Mouse (Mus musculus) liver, embryonic 12.5 days (tissue): ENCODE data around the gene Trmt2a. TPM values are rescaled to one million over a fixed set of nuclear protein-coding genes. Genes with fewer than 3 reads are reported as not detected.
A peak's percentile ranks its signal among the peaks of the same experiment; 100 is the strongest.

Source experiments
- ATAC-seq: fragments of 200-750 bp; cut with Nextera tagmentation; 2 replicates; pipeline ENCODE4 v1.8.0; 2017; ENCODE audit warnings: moderate number of reproducible peaks, mild to moderate bottlenecking, moderate library complexity
- H3K27ac ChIP-seq: fragments of 300-500 bp; sonication (generic); 2 replicates; pipeline ENCODE4 v1.5.1; 2016; ENCODE audit warnings: mild to moderate bottlenecking
- H3K27me3 ChIP-seq: fragments of 300-500 bp; sonication (generic); replicated peaks from 2 replicates; pipeline ENCODE4 v1.6.1; 2016; ENCODE audit warnings: mild to moderate bottlenecking, moderate library complexity
- H3K36me3 ChIP-seq: fragments of 300-500 bp; sonication (generic); 2 replicates; pipeline ENCODE4 v1.6.1; 2016; ENCODE audit warnings: mild to moderate bottlenecking, moderate library complexity
- H3K4me1 ChIP-seq: fragments of 300-500 bp; sonication (generic); 2 replicates; pipeline ENCODE4 v1.6.1; 2016
- H3K4me2 ChIP-seq: fragments of 300-500 bp; sonication (generic); 2 replicates; pipeline ENCODE4 v1.6.1; 2016; ENCODE audit warnings: mild to moderate bottlenecking, moderate library complexity
- H3K4me3 ChIP-seq: fragments of 300-500 bp; sonication (generic); 2 replicates; pipeline ENCODE4 v1.5.1; 2016; ENCODE audit warnings: mild to moderate bottlenecking, moderate library complexity
- H3K9ac ChIP-seq: fragments of 300-500 bp; sonication (generic); 2 replicates; pipeline ENCODE4 v1.6.1; 2016; ENCODE audit warnings: mild to moderate bottlenecking, moderate library complexity
- H3K9me3 ChIP-seq: fragments of 300-500 bp; sonication (generic); replicated peaks from 2 replicates; pipeline ENCODE4 v1.6.1; 2016; ENCODE audit warnings: mild to moderate bottlenecking, moderate library complexity
- WGBS: fragments of 180-500 bp; shearing (Covaris S2); methylation state at CpG from one replicate; pipeline ENCODE4 v1.1.7; 2016; ENCODE audit not compliant: insufficient replicate concordance; 5-methylcytosine and 5-hydroxymethylcytosine counted together
- polyA plus RNA-seq: library from polyadenylated mRNA; unstranded; fragments of >200 nt; fragmentation: Nextera tagmentation; extraction: Ambion mirVana; gene quantifications from 2 replicates; pipeline ENCODE4 v1.2.1, GENCODE M21; 2016

The Trmt2a gene
- polyA plus RNA-seq, 1 experiment from 2014 or later = 96.5 TPM

- WGBS = 22% methylated on average over 13 of the region's 13 CpGs
- peaks cover 60% of the 10 kb centered on the region for H3K4me1 ChIP-seq
- H3K9ac ChIP-seq = peak overlapping the region; percentile 71
- peaks cover 36% of the 10 kb centered on the region for H3K27me3 ChIP-seq
- H3K9me3 ChIP-seq = no peaks in the 10 kb centered on the region
- peak overlapping the region; percentile 80 for H3K4me2 ChIP-seq
- 0 out of 2 replicates have a peak overlapping the region, but pooled peaks have one; percentile 17 for H3K27ac ChIP-seq
- H3K4me3 ChIP-seq = peak overlapping the region; percentile 65
- ATAC-seq = no peak
- H3K36me3 ChIP-seq = peaks cover 14% of the 10 kb centered on the region
These were observed 14.4 kb upstream of the Trmt2a start for GRCm38 (mm10) chr16:18233919-18234670.

GRCm38 (mm10) chr16:18234671-18235388, 13.6 kb upstream of the Trmt2a start, which contains the start of gene Zdhhc8:
Gene Zdhhc8, minus strand, starts transcription at chr16:18235136.
- peak within 1 kb of the TSS; percentile 71 for H3K9ac ChIP-seq
- H3K27ac ChIP-seq = peak within 1 kb of the TSS; percentile 17
- H3K4me2 ChIP-seq = peak within 1 kb of the TSS; percentile 80
- under 1% methylated on average over 78 of the region's 79 CpGs for WGBS
- H3K36me3 ChIP-seq = peaks cover 21% of the 10 kb centered on the region
- peak; percentile 32; the same call in 1 of the 2 replicates for ATAC-seq
- peaks cover 56% of the 10 kb centered on the region for H3K4me1 ChIP-seq
- H3K4me3 ChIP-seq = peak within 1 kb of the TSS; percentile 65
- H3K9me3 ChIP-seq = no peaks in the 10 kb centered on the region
- peaks cover 36% of the 10 kb centered on the region for H3K27me3 ChIP-seq

GRCm38 (mm10) chr16:18235389-18236065, 13.0 kb upstream of the Trmt2a start:
- WGBS = 11% methylated on average over 19 of the region's 19 CpGs
- H3K4me1 ChIP-seq = peaks cover 49% of the 10 kb centered on the region
- H3K27ac ChIP-seq = peak overlapping the region; percentile 16
- peak overlapping the region; percentile 80 for H3K4me2 ChIP-seq
- H3K27me3 ChIP-seq = peaks cover 36% of the 10 kb centered on the region
- peak; percentile 18 for ATAC-seq
- peak overlapping the region; percentile 71 for H3K9ac ChIP-seq
- peak overlapping the region; percentile 65 for H3K4me3 ChIP-seq
- H3K9me3 ChIP-seq = no peaks in the 10 kb centered on the region
- H3K36me3 ChIP-seq = peaks cover 28% of the 10 kb centered on the region

- Histone ChIP-seq H3K9me3 (no peaks in the 10 kb centered on the region), H3K27ac (no peak overlapping the region), H3K27me3 (peaks cover 36% of the 10 kb centered on the region), H3K9ac (no peak overlapping the region), H3K4me3 (no peak overlapping the region), H3K4me1 (peaks cover 44% of the 10 kb centered on the region), H3K36me3 (peaks cover 42% of the 10 kb centered on the region), H3K4me2 (no peak overlapping the region)
- WGBS = 63% methylated on average over 7 of the region's 7 CpGs
- ATAC-seq = peak; percentile 46; the same call in 1 of the 2 replicates
These were observed 11.6 kb upstream of the Trmt2a start for GRCm38 (mm10) chr16:18236676-18237501.

- no peak overlapping the region for H3K4me2 ChIP-seq
- WGBS = 91% methylated on average over 10 of the region's 10 CpGs
- no peaks in the 10 kb centered on the region for H3K9me3 ChIP-seq
- peaks cover 19% of the 10 kb centered on the region for H3K4me1 ChIP-seq
- no peak for ATAC-seq
- peaks cover 1% of the 10 kb centered on the region for H3K27me3 ChIP-seq
- H3K36me3 ChIP-seq = peaks cover 89% of the 10 kb centered on the region
- no peak overlapping the region for H3K4me3 ChIP-seq
- no peak overlapping the region for H3K27ac ChIP-seq
- H3K9ac ChIP-seq = no peak overlapping the region
These were observed 6.9 kb upstream of the Trmt2a start for GRCm38 (mm10) chr16:18241581-18241980.

GRCm38 (mm10) chr16:18247521-18248399, 719 bp upstream of the Trmt2a start:
- H3K27ac ChIP-seq = peak overlapping the region; percentile 89
- H3K4me3 ChIP-seq = peak overlapping the region; percentile 94
- no peaks in the 10 kb centered on the region for H3K9me3 ChIP-seq
- peak overlapping the region; percentile 92 for H3K4me2 ChIP-seq
- H3K4me1 ChIP-seq = peaks cover 51% of the 10 kb centered on the region
- peaks cover 76% of the 10 kb centered on the region for H3K36me3 ChIP-seq
- no peaks in the 10 kb centered on the region for H3K27me3 ChIP-seq
- under 1% methylated on average over 33 of the region's 33 CpGs for WGBS
- H3K9ac ChIP-seq = peak overlapping the region; percentile 95
- no peak for ATAC-seq

GRCm38 (mm10) chr16:18249364-18249967, 987 bp downstream of the Trmt2a start:
- Histone ChIP-seq H3K9ac (peak overlapping the region; percentile 95), H3K4me2 (peak overlapping the region; percentile 92), H3K4me1 (peaks cover 51% of the 10 kb centered on the region), H3K9me3 (no peaks in the 10 kb centered on the region), H3K4me3 (peak overlapping the region; percentile 94), H3K27ac (peak overlapping the region; percentile 90), H3K36me3 (peaks cover 76% of the 10 kb centered on the region), H3K27me3 (no peaks in the 10 kb centered on the region)
- ATAC-seq = peak; percentile 10
- WGBS = 3% methylated on average over 27 of the region's 27 CpGs

GRCm38 (mm10) chr16:18250231-18250630, 1.8 kb downstream of the Trmt2a start:
- no peak for ATAC-seq
- peaks cover 51% of the 10 kb centered on the region for H3K4me1 ChIP-seq

GRCm38 (mm10) chr16:18250828-18251790, 2.6 kb downstream of the Trmt2a start:
- ATAC-seq = no peak
- Histone ChIP-seq H3K9ac (peak overlapping the region; percentile 95), H3K9me3 (no peaks in the 10 kb centered on the region), H3K4me1 (peaks cover 45% of the 10 kb centered on the region), H3K27ac (peak overlapping the region; percentile 90; the same call in 1 of the 2 replicates), H3K27me3 (no peaks in the 10 kb centered on the region), H3K36me3 (peaks cover 76% of the 10 kb centered on the region), H3K4me2 (peak overlapping the region; percentile 92), H3K4me3 (peak overlapping the region; percentile 94)
- WGBS = 77% methylated on average over 10 of the region's 10 CpGs

More at GRCm38 (mm10) chr16:18250231-18250630, 1.8 kb downstream of the Trmt2a start:
- no peaks in the 10 kb centered on the region for H3K27me3 ChIP-seq
- peaks cover 76% of the 10 kb centered on the region for H3K36me3 ChIP-seq
- H3K9me3 ChIP-seq = no peaks in the 10 kb centered on the region
- WGBS = 57% methylated on average over 4 of the region's 4 CpGs
- peak overlapping the region; percentile 90 for H3K27ac ChIP-seq
- H3K9ac ChIP-seq = peak overlapping the region; percentile 95
- H3K4me2 ChIP-seq = peak overlapping the region; percentile 92
- peak overlapping the region; percentile 94 for H3K4me3 ChIP-seq
